Mouse (Mus musculus) ovary, postnatal 36 days (tissue): ENCODE results near the gene Prkce.

Experiments used
- DNase-seq: peaks from one replicate; pipeline ENCODE4 v3.0.0; 2022; ENCODE audit warnings: low spot score, mixed read lengths

Gene Prkce

GRCm38 (mm10) chr17:86414608-86415007 is 247.0 kb downstream of the Prkce start:
- DNase-seq = no peak

- DNase-seq = no peak
These were observed 248.4 kb downstream of the Prkce start for GRCm38 (mm10) chr17:86415989-86416388.

- DNase-seq = no peak
These were observed 250.7 kb downstream of the Prkce start for GRCm38 (mm10) chr17:86418334-86418733.

GRCm38 (mm10) chr17:86419199-86419598 is 251.6 kb downstream of the Prkce start:
- DNase-seq = no peak

GRCm38 (mm10) chr17:86420646-86421338 is 253.2 kb downstream of the Prkce start:
- no peak for DNase-seq

GRCm38 (mm10) chr17:86422023-86422422 is 254.4 kb downstream of the Prkce start:
- no peak for DNase-seq

- no peak for DNase-seq
These were observed 262.3 kb downstream of the Prkce start for GRCm38 (mm10) chr17:86429877-86430276.

- DNase-seq = no peak
These were observed 265.5 kb downstream of the Prkce start for GRCm38 (mm10) chr17:86433117-86433516.

- DNase-seq = no peak
These were observed 266.2 kb downstream of the Prkce start for GRCm38 (mm10) chr17:86433813-86434212.

- DNase-seq = no peak
These were observed 267.2 kb downstream of the Prkce start for GRCm38 (mm10) chr17:86434781-86435180.

- no peak for DNase-seq
These were observed 268.0 kb downstream of the Prkce start for GRCm38 (mm10) chr17:86435570-86435969.

GRCm38 (mm10) chr17:86435984-86436383 is 268.4 kb downstream of the Prkce start:
- DNase-seq = no peak

- DNase-seq = no peak
These were observed 269.2 kb downstream of the Prkce start for GRCm38 (mm10) chr17:86436583-86437370.

- no peak for DNase-seq
These were observed 270.1 kb downstream of the Prkce start for GRCm38 (mm10) chr17:86437516-86438277.

- no peak for DNase-seq
These were observed 270.7 kb downstream of the Prkce start for GRCm38 (mm10) chr17:86438278-86438661.

GRCm38 (mm10) chr17:86438763-86439162 is 271.2 kb downstream of the Prkce start:
- DNase-seq = no peak

GRCm38 (mm10) chr17:86441098-86441497 is 273.5 kb downstream of the Prkce start:
- DNase-seq = no peak

- DNase-seq = no peak
These were observed 276.3 kb downstream of the Prkce start for GRCm38 (mm10) chr17:86443886-86444285.

GRCm38 (mm10) chr17:86444578-86445419 is 277.2 kb downstream of the Prkce start:
- DNase-seq = peak; percentile 90

GRCm38 (mm10) chr17:86445420-86445720 is 277.8 kb downstream of the Prkce start:
- no peak for DNase-seq

- no peak for DNase-seq
These were observed 278.3 kb downstream of the Prkce start for GRCm38 (mm10) chr17:86445900-86446299.

- no peak for DNase-seq
These were observed 279.6 kb downstream of the Prkce start for GRCm38 (mm10) chr17:86447101-86447598.
